In the genomic region with DNA sequence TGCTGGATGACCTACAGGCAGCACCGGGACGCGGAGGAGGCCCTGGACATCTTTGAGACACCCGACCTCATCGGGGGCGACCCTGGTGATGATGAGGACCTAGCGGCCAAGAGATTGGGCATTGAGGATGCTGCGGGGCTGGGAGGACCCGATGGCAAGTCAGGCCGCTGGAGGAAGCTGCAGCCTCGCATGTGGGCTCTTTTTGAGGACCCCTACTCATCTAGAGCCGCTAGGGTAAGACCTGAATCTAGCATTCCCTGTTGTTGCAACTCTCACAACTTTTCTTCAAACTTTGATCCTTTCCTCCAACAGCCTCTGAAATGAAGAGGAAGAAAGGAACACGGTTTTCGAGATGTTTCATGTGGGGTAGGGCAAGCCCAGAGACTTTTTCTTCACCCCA, we compare ENCODE assay signal across 8 mouse cellular contexts. TPM values are rescaled to one million over a fixed set of nuclear protein-coding genes. Genes with fewer than 3 reads are reported as not detected.
DNase-seq lines count a peak whose midpoint lies in the region; ATAC-seq and TF ChIP-seq lines count a peak whose summit lies in the region.

No protein-coding gene starts in this region.

- no peak overlapping the region for H3K27ac ChIP-seq in kidney, postnatal 0 days
- no peak overlapping the region for H3K27ac ChIP-seq in embryonic facial prominence, embryonic 12.5 days
- no peak overlapping the region for H3K27ac ChIP-seq in hindbrain, embryonic 14.5 days
- H3K27ac ChIP-seq in midbrain, embryonic 13.5 days, result no peak overlapping the region

- DNase-seq in kidney, postnatal 0 days (ENCODE audit: low spot score), result no peak
- no peak for DNase-seq in kidney, adult 8-10 months
- DNase-seq in hindbrain, embryonic 14.5 days (ENCODE audit: low spot score), result no peak
- DNase-seq in spleen, adult 18-20 months, result no peak
- no peak for DNase-seq in spleen, adult 12 weeks (ENCODE audit: low spot score)
- DNase-seq in layer of hippocampus, postnatal 36 days, result no peak

- 0 out of 2 replicates have a peak, but pooled peaks cover 4% of the 10 kb centered on the region for H3K27me3 ChIP-seq in kidney, postnatal 0 days (ENCODE audit: insufficient read depth, low read length)
- peaks cover 52% of the 10 kb centered on the region for H3K27me3 ChIP-seq in embryonic facial prominence, embryonic 12.5 days
- H3K27me3 ChIP-seq in hindbrain, embryonic 14.5 days (ENCODE audit: control insufficient read depth, insufficient read depth, low read length), result peaks cover 21% of the 10 kb centered on the region
- H3K27me3 ChIP-seq in midbrain, embryonic 13.5 days, result peaks cover 32% of the 10 kb centered on the region

- 0 out of 2 replicates have a peak, but pooled peaks cover 7% of the 10 kb centered on the region for H3K4me1 ChIP-seq in kidney, postnatal 0 days (replicated peaks; ENCODE audit: insufficient read depth, low read length)
- H3K4me1 ChIP-seq in embryonic facial prominence, embryonic 12.5 days, result peaks cover 11% of the 10 kb centered on the region
- peaks cover 15% of the 10 kb centered on the region for H3K4me1 ChIP-seq in hindbrain, embryonic 14.5 days (replicated peaks; ENCODE audit: control insufficient read depth, insufficient read depth, low read length)
- peaks cover 18% of the 10 kb centered on the region for H3K4me1 ChIP-seq in midbrain, embryonic 13.5 days (replicated peaks)

- peak overlapping the region; percentile 40; the same call in 1 of the 2 replicates for H3K9ac ChIP-seq in kidney, postnatal 0 days (ENCODE audit: low read depth, low read length)
- H3K9ac ChIP-seq in embryonic facial prominence, embryonic 12.5 days, result no peak overlapping the region
- peak overlapping the region; percentile 69 for H3K9ac ChIP-seq in hindbrain, embryonic 14.5 days
- H3K9ac ChIP-seq in midbrain, embryonic 13.5 days (replicated peaks), result peak overlapping the region; percentile 68

- no peaks in the 10 kb centered on the region for H3K36me3 ChIP-seq in kidney, postnatal 0 days (ENCODE audit: insufficient read depth, low read length)
- no peaks in the 10 kb centered on the region for H3K36me3 ChIP-seq in embryonic facial prominence, embryonic 12.5 days
- H3K36me3 ChIP-seq in hindbrain, embryonic 14.5 days (replicated peaks; ENCODE audit: control insufficient read depth, insufficient read depth), result no peaks in the 10 kb centered on the region
- H3K36me3 ChIP-seq in midbrain, embryonic 13.5 days, result no peaks in the 10 kb centered on the region

- ATAC-seq in kidney, postnatal 0 days (replicated peaks; ENCODE audit: low FRiP score, low read depth), result no peak
- ATAC-seq in embryonic facial prominence, embryonic 12.5 days (ENCODE audit: insufficient number of reproducible peaks, insufficient read depth, low FRiP score, low TSS enrichment), result no peak
- ATAC-seq in hindbrain, embryonic 14.5 days (ENCODE audit: low FRiP score), result no peak
- ATAC-seq in midbrain, embryonic 13.5 days, result peak; percentile 7; the same call in 1 of the 2 replicates

- no peak for TF ChIP-seq CTCF in kidney, postnatal 0 days (IDR thresholded peaks at IDR 0.05; ENCODE audit: low read depth)

- H3K9me3 ChIP-seq in kidney, postnatal 0 days (replicated peaks; ENCODE audit: low read length), result no peaks in the 10 kb centered on the region
- H3K9me3 ChIP-seq in embryonic facial prominence, embryonic 12.5 days, result no peaks in the 10 kb centered on the region
- H3K9me3 ChIP-seq in hindbrain, embryonic 14.5 days (ENCODE audit: control insufficient read depth, low read length), result no peaks in the 10 kb centered on the region
- H3K9me3 ChIP-seq in midbrain, embryonic 13.5 days, result no peaks in the 10 kb centered on the region

- H3K4me2 ChIP-seq in kidney, postnatal 0 days (ENCODE audit: low read length), result peak overlapping the region; percentile 93
- peak overlapping the region; percentile 95 for H3K4me2 ChIP-seq in embryonic facial prominence, embryonic 12.5 days (replicated peaks)
- H3K4me2 ChIP-seq in hindbrain, embryonic 14.5 days (replicated peaks), result peak overlapping the region; percentile 97
- H3K4me2 ChIP-seq in midbrain, embryonic 13.5 days (replicated peaks), result peak overlapping the region; percentile 83

- 16% methylated on average over 14 of the region's 14 CpGs for WGBS in kidney, postnatal 0 days
- WGBS in embryonic facial prominence, embryonic 12.5 days, result 13% methylated on average over 14 of the region's 14 CpGs
- 14% methylated on average over 13 of the region's 14 CpGs for WGBS in hindbrain, embryonic 14.5 days
- WGBS in midbrain, embryonic 13.5 days, result 12% methylated on average over 14 of the region's 14 CpGs

- peak overlapping the region; percentile 60 for H3K4me3 ChIP-seq in kidney, postnatal 0 days (replicated peaks; ENCODE audit: low read depth, low read length)
- H3K4me3 ChIP-seq in embryonic facial prominence, embryonic 12.5 days, result peak overlapping the region; percentile 52
- peak overlapping the region; percentile 66 for H3K4me3 ChIP-seq in hindbrain, embryonic 14.5 days (replicated peaks; ENCODE audit: low read length)
- H3K4me3 ChIP-seq in midbrain, embryonic 13.5 days (replicated peaks), result peak overlapping the region; percentile 54

RNA-seq across cellular contexts. Expression of a gene that starts 1.2 kb away (rescaled TPM):
- polyA plus RNA-seq in kidney, postnatal 0 days (2015; fragmentation: Nextera tagmentation; extraction: Ambion mirVana), result 7.7 and 7.9 TPM in 2 replicates
- polyA plus RNA-seq in embryonic facial prominence, embryonic 12.5 days (2016; fragmentation: Nextera tagmentation; extraction: Ambion mirVana), result 0.69 and 0.93 TPM in 2 replicates
- polyA plus RNA-seq in hindbrain, embryonic 14.5 days (2014; fragmentation: Nextera tagmentation; extraction: Ambion mirVana), result 7.7 and 10.4 TPM in 2 replicates
- 3.3 and 4.1 TPM in 2 replicates for polyA plus RNA-seq in midbrain, embryonic 13.5 days (2015; fragmentation: Nextera tagmentation; extraction: Ambion mirVana)
- total RNA-seq in layer of hippocampus, postnatal 36 days (2021), result 10 to 100 TPM; 77.0 to 89.5 TPM
